15 mouse cellular contexts compared by ENCODE assay signal in genomic region chr6:94658136-94658480, GRCm38 (mm10). TPM values are rescaled to one million over a fixed set of nuclear protein-coding genes. Genes with fewer than 3 reads are reported as not detected.
DNase-seq lines count a peak whose midpoint lies in the region; ATAC-seq lines count a peak whose summit lies in the region.
"Had no signal": no experiment of that assay in that cellular context is flagged by ENCODE, and none has a peak within 500 bp of the region (broad histone marks: within the 10 kb centered on the region; RNA-seq: fewer than 3 reads in every experiment).

No protein-coding gene starts in this region.

- 0 out of 2 replicates have a peak overlapping the region, but pooled peaks have one; percentile 20 for H3K27ac ChIP-seq in heart, embryonic 13.5 days (replicated peaks)
- H3K27ac ChIP-seq in kidney, embryonic 16.5 days (ENCODE audit: low read length): peak overlapping the region; percentile 36; the same call in 1 of the 2 replicates
- peak overlapping the region; percentile 55; the same call in 1 of the 2 replicates for H3K27ac ChIP-seq in limb, embryonic 10.5 days
- H3K27ac ChIP-seq: midbrain, embryonic 10.5 days; neural tube, embryonic 15.5 days had no signal

- 37% methylated on average over 6 of the region's 6 CpGs for WGBS in heart, embryonic 13.5 days
- WGBS in kidney, embryonic 16.5 days: 12% methylated on average over 6 of the region's 6 CpGs
- 21% methylated on average over 6 of the region's 6 CpGs for WGBS in limb, embryonic 10.5 days

- no peak for DNase-seq in heart, postnatal 36 days
- DNase-seq in kidney, adult 9 months: no peak
- DNase-seq in limb, embryonic 10.5 days (ENCODE audit: low spot score): no peak
- no peak for DNase-seq in layer of hippocampus, adult 8-10 months (ENCODE audit: low spot score in 2 of 2)
- DNase-seq: cerebellum, adult 8-10 months; gastrocnemius, postnatal 10 days; left cerebral cortex, postnatal 4 days; retina, postnatal 1 day; thymus, adult 2 months had no signal

- 0 out of 2 replicates have a peak overlapping the region, but pooled peaks have one; percentile 12 for H3K4me2 ChIP-seq in heart, embryonic 13.5 days
- H3K4me2 ChIP-seq in kidney, embryonic 16.5 days (replicated peaks; ENCODE audit: low read depth, low read length): peak overlapping the region; percentile 17; the same call in 1 of the 2 replicates
- H3K4me2 ChIP-seq: neural tube, embryonic 15.5 days had no signal

- no peaks in the 10 kb centered on the region for H3K9me3 ChIP-seq in heart, embryonic 13.5 days
- H3K9me3 ChIP-seq in kidney, embryonic 16.5 days (ENCODE audit: low read length): no peaks in the 10 kb centered on the region
- H3K9me3 ChIP-seq in limb, embryonic 10.5 days (replicated peaks): no peaks in the 10 kb centered on the region
- H3K9me3 ChIP-seq: midbrain, embryonic 10.5 days; neural tube, embryonic 15.5 days had no signal

- H3K4me1 ChIP-seq in heart, embryonic 13.5 days: peaks cover 56% of the 10 kb centered on the region
- H3K4me1 ChIP-seq in kidney, embryonic 16.5 days (ENCODE audit: insufficient read depth, low read length): peaks cover 68% of the 10 kb centered on the region
- peaks cover 60% of the 10 kb centered on the region for H3K4me1 ChIP-seq in limb, embryonic 10.5 days

- H3K27me3 ChIP-seq in heart, embryonic 13.5 days (replicated peaks): no peaks in the 10 kb centered on the region
- no peaks in the 10 kb centered on the region for H3K27me3 ChIP-seq in kidney, embryonic 16.5 days (ENCODE audit: insufficient read depth, low read length)
- H3K27me3 ChIP-seq in limb, embryonic 10.5 days (ENCODE audit: low read depth, poor library complexity, severe bottlenecking): peaks cover 37% of the 10 kb centered on the region
- H3K27me3 ChIP-seq: neural tube, embryonic 15.5 days had no signal

- peaks cover 31% of the 10 kb centered on the region for H3K36me3 ChIP-seq in heart, embryonic 13.5 days
- H3K36me3 ChIP-seq in kidney, embryonic 16.5 days (ENCODE audit: insufficient read depth, low read length): no peaks in the 10 kb centered on the region
- H3K36me3 ChIP-seq in limb, embryonic 10.5 days: peaks cover 22% of the 10 kb centered on the region
- H3K36me3 ChIP-seq: neural tube, embryonic 15.5 days had no signal

- H3K4me3 ChIP-seq in heart, embryonic 13.5 days: no peak overlapping the region
- H3K4me3 ChIP-seq in kidney, embryonic 16.5 days (ENCODE audit: low read length): no peak overlapping the region
- no peak overlapping the region for H3K4me3 ChIP-seq in limb, embryonic 10.5 days
- H3K4me3 ChIP-seq: midbrain, embryonic 10.5 days; neural tube, embryonic 15.5 days had no signal

- H3K9ac ChIP-seq in heart, embryonic 13.5 days: no peak overlapping the region
- H3K9ac ChIP-seq in kidney, embryonic 16.5 days (replicated peaks; ENCODE audit: low read length): no peak overlapping the region
- H3K9ac ChIP-seq: neural tube, embryonic 15.5 days had no signal

- intact Hi-C loops in heart, postnatal 36 days (cut with DNase I): no loop called here

- no peak for ATAC-seq in heart, embryonic 13.5 days (ENCODE audit: extremely low read depth, insufficient number of reproducible peaks, low FRiP score, low TSS enrichment)
- ATAC-seq in kidney, embryonic 16.5 days (ENCODE audit: low FRiP score, low TSS enrichment): no peak
- no peak for ATAC-seq in erythroblast, adult 5-6 weeks (replicated peaks; ENCODE audit: low FRiP score, poor library complexity, severe bottlenecking)
- ATAC-seq: forebrain, embryonic 16.5 days had no signal

RNA-seq across cellular contexts. Expression of gene Lrig1, which starts 41.9 kb away (rescaled TPM):
- polyA plus RNA-seq in heart, embryonic 13.5 days (2015; fragmentation: Nextera tagmentation; extraction: Ambion mirVana): 8.1 and 8.3 TPM in 2 replicates
- 10 to 100 TPM; 36.9 to 43.2 TPM for total RNA-seq in heart, postnatal 36 days (2021)
- 6.3 and 7.4 TPM in 2 replicates for polyA plus RNA-seq in kidney, embryonic 16.5 days (2015; fragmentation: Nextera tagmentation; extraction: Ambion mirVana)
- polyA plus RNA-seq in limb, embryonic 10.5 days (2016; fragmentation: Nextera tagmentation; extraction: Ambion mirVana): 13.7 and 15.7 TPM in 2 replicates
- total RNA-seq in erythroblast, adult 5-6 weeks (2015; ENCODE audit: low replicate concordance): 1.2 and 2.5 TPM in 2 replicates
- 1.3 and 2.5 TPM in 2 replicates for total RNA-seq in erythroblast, adult 5-6 weeks (2017; ENCODE audit: low replicate concordance)
- 10 to 100 TPM; 25.4 to 44.9 (median 33.5) TPM for total RNA-seq in layer of hippocampus, adult 8-10 months (2022)

Comparison
In these comparisons a context has a peak if more than half of its experiments do, and no peak if none do; other contexts are left out.
1. RNA of gene Lrig1, which starts 41.9 kb away (total RNA-seq): 36.9 to 43.2 TPM in heart, postnatal 36 days and 25.4 to 44.9 TPM in layer of hippocampus, adult 8-10 months; 1.2 to 2.5 TPM in erythroblast, adult 5-6 weeks; every median in the first group is over 4 times any median in the second.
2. Peak in every context shown above with its lines, with median percentiles within 50 percentile points of each other: H3K27ac ChIP-seq.